Mouse (Mus musculus) liver, embryonic 18 days (tissue): ENCODE data around the gene Depdc5. TPM values are rescaled to one million over a fixed set of nuclear protein-coding genes. Genes with fewer than 3 reads are reported as not detected.

Source experiments
- polyA plus RNA-seq: library from polyadenylated mRNA; depleted of rRNA; stranded (reverse); fragments of >200 nt; gene quantifications from 2 replicates; pipeline ENCODE4 v1.2.3, GENCODE M21; 2012; rRNA removed

The Depdc5 gene
- 6.9 and 7.7 TPM in 2 replicates for polyA plus RNA-seq

DNA sequence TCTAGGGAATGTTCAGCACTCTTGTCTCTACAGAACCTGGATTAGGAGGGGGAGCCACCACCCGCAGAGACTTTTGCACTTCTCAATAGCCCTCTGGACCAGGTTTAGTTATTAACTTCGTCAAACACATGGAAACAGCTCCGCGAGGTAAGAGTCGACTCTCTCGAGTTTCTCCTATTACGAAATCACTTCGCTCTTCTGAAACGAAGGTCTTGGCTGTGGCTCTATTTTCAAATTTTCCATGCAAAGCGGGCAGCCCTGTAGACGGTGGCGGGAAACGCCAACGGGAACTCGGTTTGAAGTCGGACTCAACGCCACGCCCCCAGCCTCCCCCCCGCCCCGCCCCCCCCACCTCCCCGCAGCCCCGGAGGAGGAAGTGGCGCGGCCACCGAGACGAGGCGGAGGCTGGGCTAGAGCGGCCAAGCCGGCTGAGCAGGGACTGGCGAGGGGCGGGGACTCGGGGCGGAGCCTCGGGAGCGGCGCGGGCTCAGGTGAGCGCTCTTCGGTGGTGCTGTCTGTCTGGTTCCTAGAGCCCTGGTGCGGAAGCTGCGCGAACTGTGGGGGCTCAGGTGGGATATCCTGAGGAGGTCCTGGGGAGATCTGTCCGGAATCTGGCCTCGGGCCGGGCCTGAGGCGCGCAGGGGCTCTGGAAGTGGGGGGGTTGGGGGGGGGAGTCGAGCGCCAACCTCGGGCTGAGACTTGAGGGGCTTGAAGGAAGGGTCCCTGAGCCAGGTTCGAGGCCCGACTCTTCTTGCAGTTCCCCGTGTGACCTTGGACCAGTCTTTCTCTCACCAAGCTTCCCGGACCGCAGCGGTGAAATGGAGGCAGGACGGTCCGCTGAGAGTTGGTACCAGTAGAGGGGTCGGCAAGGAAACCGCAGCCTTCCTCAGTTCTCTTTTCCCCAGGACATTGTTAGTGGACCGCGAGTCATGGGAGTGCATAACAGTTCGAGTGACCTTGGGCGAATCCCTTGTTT is at the start of gene Depdc5:
Depdc5 (plus strand) TSS at position 449 of the 976 bp plus-strand sequence.

GRCm38 (mm10) chr5:32827009-32827408 is 36.5 kb upstream of the Depdc5 start, which contains the start of gene Gm20671:
Gene Gm20671, minus strand, starts transcription at chr5:32827109.

GRCm38 (mm10) chr5:32853731-32854507 is 9.6 kb upstream of the Depdc5 start, which contains the start of gene Prr14l:
Gene Prr14l, minus strand, starts transcription at chr5:32854256.

DNA sequence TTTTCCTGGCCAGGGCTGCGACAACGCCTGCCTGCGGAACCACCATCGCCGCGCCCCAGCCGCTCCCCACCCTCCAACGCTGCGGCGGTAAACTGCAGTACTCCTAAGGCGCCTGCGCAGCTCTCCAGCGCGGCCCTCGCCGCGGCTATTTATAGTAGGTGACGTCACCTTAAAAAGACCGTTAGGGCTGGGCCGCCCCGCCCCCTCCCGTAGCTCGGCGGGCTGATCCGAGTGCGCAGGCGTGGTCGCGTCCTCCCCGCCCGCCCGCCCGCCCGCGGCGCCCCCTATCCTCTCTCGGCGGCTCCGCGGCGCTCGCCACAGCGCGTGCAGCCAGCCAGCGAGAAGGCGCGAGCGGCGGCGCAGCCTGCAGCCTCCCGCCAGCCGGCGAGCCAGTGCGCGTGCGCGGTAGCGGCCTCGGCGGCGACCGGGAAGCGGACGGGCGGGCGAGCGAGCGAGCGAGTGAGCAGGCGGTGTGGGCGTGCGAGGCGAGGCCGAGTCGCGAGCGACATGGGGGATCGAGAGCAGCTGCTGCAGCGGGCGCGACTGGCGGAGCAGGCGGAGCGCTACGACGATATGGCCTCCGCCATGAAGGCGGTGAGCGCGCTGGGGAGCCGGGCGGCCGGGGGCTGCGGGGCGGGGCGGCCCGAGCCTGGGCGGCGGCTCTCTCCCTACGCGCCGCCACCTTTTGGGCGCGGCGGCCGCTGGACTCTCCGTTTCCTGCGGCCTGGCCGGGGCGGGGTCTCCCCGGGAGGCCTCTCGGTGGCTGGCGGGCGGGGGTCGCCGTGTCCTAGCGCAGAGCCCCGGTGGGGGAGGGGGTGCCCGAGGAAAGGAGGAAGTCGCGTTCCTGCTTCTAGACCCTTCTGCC is 155.3 kb downstream of the Depdc5 start, which contains the start of gene Ywhah:
Ywhah (plus strand) TSS at position 256 of the 865 bp plus-strand sequence.

Other genes with a start within 250 kb of the Depdc5 start
- 35.4 and 36.0 TPM in 2 replicates for gene Pisd, start 78.1 kb upstream of the Depdc5 start, polyA plus RNA-seq
- gene Gm20671, start 36.6 kb upstream of the Depdc5 start, polyA plus RNA-seq = 0.22 and 0.45 TPM in 2 replicates
- gene Prr14l, start 9.4 kb upstream of the Depdc5 start, polyA plus RNA-seq = 3.3 and 4.5 TPM in 2 replicates
- 91.4 and 97.0 TPM in 2 replicates for gene Ywhah, start 155.1 kb downstream of the Depdc5 start, polyA plus RNA-seq
- gene Slc5a1, start 240.5 kb downstream of the Depdc5 start, polyA plus RNA-seq = 0.01 and 0.11 TPM in 2 replicates